ENCODE assay signal across 11 mouse cellular contexts in the genomic region with DNA sequence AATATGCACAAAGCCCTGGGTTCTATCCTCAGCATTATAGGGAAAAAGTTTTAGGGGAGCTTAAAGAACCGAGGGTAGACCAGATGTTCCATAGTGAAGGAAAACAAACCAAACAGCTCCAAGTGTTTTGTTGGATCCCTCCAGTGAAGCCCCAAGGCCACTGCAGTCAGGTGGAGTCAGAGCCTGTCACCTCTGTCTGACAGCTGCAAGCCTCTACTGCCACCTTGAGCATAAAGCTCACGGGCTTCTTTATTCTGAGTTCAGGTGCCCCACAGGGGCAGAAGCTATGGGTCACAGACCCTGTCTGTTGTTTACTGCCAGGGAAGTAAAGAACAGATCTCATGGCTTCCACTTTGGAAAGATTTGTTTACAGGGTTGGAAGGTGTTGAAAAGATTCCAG. TPM values are rescaled to one million over a fixed set of nuclear protein-coding genes. Genes with fewer than 3 reads are reported as not detected.
DNase-seq lines count a peak whose midpoint lies in the region; ATAC-seq and TF ChIP-seq lines count a peak whose summit lies in the region.
"Had no signal": no experiment of that assay in that cellular context is flagged by ENCODE, and none has a peak within 500 bp of the region (broad histone marks: within the 10 kb centered on the region; RNA-seq: fewer than 3 reads in every experiment).

No protein-coding gene starts in this region.

- no peaks in the 10 kb centered on the region for H3K4me1 ChIP-seq in heart, embryonic 12.5 days (replicated peaks)
- peaks cover 25% of the 10 kb centered on the region for H3K4me1 ChIP-seq in thymus, adult 2 months (replicated peaks; ENCODE audit: control insufficient read depth, insufficient read depth, low read length)
- H3K4me1 ChIP-seq in lung, embryonic 14.5 days (ENCODE audit: insufficient read depth), result no peaks in the 10 kb centered on the region

- no peak for ATAC-seq in heart, embryonic 12.5 days (ENCODE audit: insufficient number of reproducible peaks, low FRiP score)
- no peak for ATAC-seq in lung, embryonic 14.5 days (ENCODE audit: insufficient read depth)

- no peak overlapping the region for H3K4me3 ChIP-seq in heart, embryonic 12.5 days
- no peak overlapping the region for H3K4me3 ChIP-seq in thymus, adult 2 months (ENCODE audit: control insufficient read depth, insufficient read depth, low read length)
- no peak overlapping the region for H3K4me3 ChIP-seq in lung, embryonic 14.5 days (ENCODE audit: low read depth, low read length)
- H3K4me3 ChIP-seq: erythroblast, embryonic 14.5 days had no signal

- TF ChIP-seq POLR2A in thymus, adult 2 months (IDR thresholded peaks at IDR 0.05; ENCODE audit: control insufficient read depth, extremely low read depth, insufficient read depth, low read length, poor library complexity), result no peak

- H3K9me3 ChIP-seq in heart, embryonic 12.5 days (replicated peaks), result no peaks in the 10 kb centered on the region
- H3K9me3 ChIP-seq in lung, embryonic 14.5 days (ENCODE audit: low read depth, low read length), result no peaks in the 10 kb centered on the region

- H3K27ac ChIP-seq in heart, embryonic 12.5 days (ENCODE audit: poor library complexity, severe bottlenecking), result no peak overlapping the region
- no peak overlapping the region for H3K27ac ChIP-seq in thymus, adult 2 months (ENCODE audit: control insufficient read depth, insufficient read depth, low read length)
- no peak overlapping the region for H3K27ac ChIP-seq in lung, embryonic 14.5 days (ENCODE audit: low read depth)

- WGBS in heart, embryonic 12.5 days, result 39% methylated on average over 2 of the region's 2 CpGs
- WGBS in thymus, adult 2 months, result 37% methylated on average over 2 of the region's 2 CpGs
- 31% methylated on average over 2 of the region's 2 CpGs for WGBS in lung, embryonic 14.5 days

- intact Hi-C loops in heart, postnatal 10 days (cut with DNase I), result loop anchor here (5.0 to 10.0 kb wide), 3 partner anchors 142 to 286 kb away; partner anchors contain the start of gene Ddx3x

- H3K4me2 ChIP-seq in heart, embryonic 12.5 days, result no peak overlapping the region
- H3K4me2 ChIP-seq in lung, embryonic 14.5 days, result no peak overlapping the region

- no peak for TF ChIP-seq CTCF in thymus, adult 2 months (IDR thresholded peaks at IDR 0.05; ENCODE audit: borderline replicate concordance, control insufficient read depth, extremely low read depth, insufficient read depth, low read length, poor library complexity)
- peak; percentile 28; the same call in 1 of the 2 replicates for TF ChIP-seq CTCF in lung, embryonic 14.5 days (IDR thresholded peaks at IDR 0.05; ENCODE audit: low read depth)

- no peak overlapping the region for H3K9ac ChIP-seq in heart, embryonic 12.5 days
- no peak overlapping the region for H3K9ac ChIP-seq in lung, embryonic 14.5 days

- peaks cover 16% of the 10 kb centered on the region; the same call in 1 of the 2 replicates for H3K27me3 ChIP-seq in heart, embryonic 12.5 days (replicated peaks)
- H3K27me3 ChIP-seq in thymus, adult 2 months (ENCODE audit: control insufficient read depth, insufficient read depth, low read length), result no peaks in the 10 kb centered on the region
- H3K27me3 ChIP-seq in lung, embryonic 14.5 days (ENCODE audit: insufficient read depth, low read length), result no peaks in the 10 kb centered on the region

- H3K36me3 ChIP-seq in heart, embryonic 12.5 days, result no peaks in the 10 kb centered on the region
- no peaks in the 10 kb centered on the region for H3K36me3 ChIP-seq in thymus, adult 2 months (ENCODE audit: control insufficient read depth, insufficient read depth, low read length)
- H3K36me3 ChIP-seq in lung, embryonic 14.5 days (ENCODE audit: insufficient read depth), result no peaks in the 10 kb centered on the region

- peak; percentile 21 to 34 for DNase-seq in heart, postnatal 10 days
- peak; percentile 31 for DNase-seq in thymus, adult 2 months
- no peak for DNase-seq in thymus, adult 18-20 months
- peak; percentile 15 for DNase-seq in lung, embryonic 14.5 days
- no peak for DNase-seq in yolk sac, embryonic 10.5 days (ENCODE audit: low spot score)
- no peak for DNase-seq in right cerebral cortex, postnatal 10 days (ENCODE audit: low spot score in 2 of 2)
- DNase-seq: cerebellum, adult 8-10 months; kidney, postnatal 25 days; retina, postnatal 1 day had no signal

RNA-seq across cellular contexts. Expression of gene Nyx, which starts 47.2 kb away (rescaled TPM):
- total RNA-seq in heart, postnatal 10 days (2021), result under 1 TPM; 0.15 to 0.24 TPM
- polyA plus RNA-seq in heart, embryonic 12.5 days (2016; fragmentation: Nextera tagmentation; extraction: Ambion mirVana), result 0.05 TPM in 2 replicates
- 0.94 and 0.98 TPM in 2 replicates for polyA plus RNA-seq in thymus, adult 2 months (2012; rRNA removed)
- 0.03 and 0.05 TPM in 2 replicates for polyA plus RNA-seq in lung, embryonic 14.5 days (2014; fragmentation: Nextera tagmentation; extraction: Ambion mirVana)
- polyA plus RNA-seq: erythroblast, embryonic 14.5 days had no signal

Comparison
In these comparisons a context has a peak if more than half of its experiments do, and no peak if none do; other contexts are left out.
1. DNase-seq: peak in heart, postnatal 10 days (2 of 2), thymus, adult 2 months (single experiment) and lung, embryonic 14.5 days (single experiment); none in thymus, adult 18-20 months (0 of 2), yolk sac, embryonic 10.5 days (single experiment) and right cerebral cortex, postnatal 10 days (0 of 2).